Mouse (Mus musculus) urinary bladder, postnatal 10 days (tissue): Measurements from ENCODE around the gene Rcbtb2.

Experiments
- DNase-seq: peaks from one replicate; pipeline ENCODE4 v3.0.0; 2022; ENCODE audit warnings: low spot score

Rcbtb2 gene

DNA sequence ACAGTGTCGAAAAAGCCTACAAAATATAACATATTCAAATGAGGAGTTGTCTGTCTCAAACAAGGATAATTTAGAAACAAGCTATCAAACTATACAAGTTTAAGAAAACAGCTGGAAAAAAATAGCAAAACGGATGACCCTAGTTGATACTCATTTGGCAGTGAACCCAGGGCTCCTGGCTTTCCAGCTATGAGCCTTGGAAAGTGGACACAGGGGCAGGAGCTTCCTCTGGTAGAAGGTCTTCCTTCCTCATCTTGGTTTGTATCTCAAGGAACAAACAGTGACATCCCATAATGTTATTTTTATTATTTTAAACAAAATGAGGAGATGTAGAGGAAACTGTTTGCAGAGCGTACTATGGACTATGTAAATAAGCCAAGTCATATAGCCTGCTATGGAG is 25.3 kb downstream of the Rcbtb2 start:
- no peak for DNase-seq

DNA sequence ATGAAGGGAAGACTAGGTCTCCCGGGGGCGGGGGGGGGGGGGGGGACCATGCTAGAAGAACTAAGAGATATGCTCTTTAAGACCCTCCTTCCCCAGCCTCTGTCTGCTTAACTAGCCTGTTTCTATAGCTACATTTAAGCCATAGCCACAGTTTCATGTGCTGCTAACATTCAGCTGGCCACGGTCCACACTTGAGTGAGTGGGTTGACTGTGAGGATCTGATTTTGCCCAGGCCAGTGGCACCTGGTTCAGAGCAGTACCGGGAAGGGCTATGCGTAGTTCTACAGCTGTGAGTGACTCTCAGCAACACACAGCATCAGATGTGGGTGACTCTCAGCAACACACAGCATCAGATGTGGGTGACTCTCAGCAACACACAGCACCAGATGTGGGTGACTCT is 38.5 kb downstream of the Rcbtb2 start:
- DNase-seq, result no peak

DNA sequence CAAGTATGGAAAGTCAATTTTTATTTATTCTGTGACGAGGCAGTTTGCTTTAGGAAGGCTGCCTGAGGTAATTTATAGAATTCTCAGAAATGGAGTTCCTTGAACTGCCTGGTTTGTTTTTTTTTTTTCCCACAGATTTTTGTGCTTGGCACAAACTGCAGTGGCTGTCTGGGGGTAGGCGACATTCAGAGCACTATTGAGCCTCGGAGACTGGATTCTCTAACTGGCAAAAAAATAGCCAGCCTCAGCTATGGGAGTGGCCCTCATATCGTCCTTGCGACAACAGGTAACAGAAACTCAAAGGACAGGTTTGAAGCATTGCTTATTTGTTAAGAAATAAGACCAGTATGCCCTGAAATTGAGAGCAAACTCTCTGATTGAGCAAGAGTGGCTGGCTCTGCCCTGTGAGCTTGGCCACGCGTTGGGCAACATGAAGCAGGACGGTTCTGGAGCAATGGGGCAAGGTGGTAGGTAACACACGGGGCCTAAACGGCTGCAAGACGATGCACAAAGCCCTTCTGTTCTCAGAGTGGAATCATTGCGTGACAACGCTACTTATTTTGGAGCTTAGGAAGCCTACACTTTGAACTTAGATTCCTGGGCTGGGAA is 39.5 kb downstream of the Rcbtb2 start:
- no peak for DNase-seq

DNA sequence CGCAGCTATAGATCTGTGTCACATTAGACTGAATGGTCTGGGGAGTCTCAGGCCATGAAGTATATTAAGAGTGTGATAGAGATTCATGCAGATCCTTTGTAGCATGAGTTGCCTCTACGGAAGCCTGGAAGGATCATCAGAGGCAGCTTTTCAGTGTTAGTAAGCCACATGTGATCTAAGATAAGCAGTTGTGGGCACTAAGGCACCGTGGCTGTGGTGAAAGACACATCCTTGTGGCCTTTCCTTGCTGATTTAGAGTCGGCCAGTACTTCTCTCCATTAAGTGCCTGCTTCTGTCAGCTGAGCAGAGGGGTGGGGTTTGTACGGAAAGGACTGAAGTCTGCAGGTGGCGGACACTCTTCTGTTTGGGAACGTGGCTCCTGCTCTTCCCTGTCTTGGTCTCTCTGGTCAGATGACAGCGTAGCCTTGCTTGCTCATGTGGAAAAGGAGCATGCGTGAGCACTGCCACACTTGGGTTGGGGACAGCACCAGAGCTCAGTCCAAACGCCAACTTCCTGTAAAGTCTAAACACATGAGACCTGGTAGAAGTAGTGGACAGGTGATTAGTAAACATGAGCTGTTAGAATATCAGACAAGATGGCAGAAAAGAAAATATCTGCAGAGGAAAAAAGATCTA is 40.6 kb downstream of the Rcbtb2 start:
- no peak for DNase-seq

DNA sequence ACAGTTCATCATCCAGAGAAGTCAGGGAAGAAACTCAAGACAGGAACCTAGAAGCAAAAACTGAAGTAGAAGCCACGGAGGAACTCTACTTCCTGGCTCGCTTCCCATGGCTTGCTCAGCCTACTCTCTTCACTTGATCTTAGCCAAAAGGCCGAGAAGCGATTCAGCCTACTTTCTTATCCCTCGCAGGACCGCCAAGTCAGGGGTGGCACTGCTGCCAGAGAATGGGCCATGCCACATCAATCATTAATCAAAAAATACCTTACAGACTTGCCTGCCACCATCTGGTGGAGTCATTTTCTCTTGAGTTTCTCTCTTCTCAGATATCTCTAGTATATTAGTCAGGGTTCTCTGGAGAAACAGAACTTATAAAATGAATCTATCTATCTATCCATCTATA is 42.3 kb downstream of the Rcbtb2 start:
- no peak for DNase-seq

DNA sequence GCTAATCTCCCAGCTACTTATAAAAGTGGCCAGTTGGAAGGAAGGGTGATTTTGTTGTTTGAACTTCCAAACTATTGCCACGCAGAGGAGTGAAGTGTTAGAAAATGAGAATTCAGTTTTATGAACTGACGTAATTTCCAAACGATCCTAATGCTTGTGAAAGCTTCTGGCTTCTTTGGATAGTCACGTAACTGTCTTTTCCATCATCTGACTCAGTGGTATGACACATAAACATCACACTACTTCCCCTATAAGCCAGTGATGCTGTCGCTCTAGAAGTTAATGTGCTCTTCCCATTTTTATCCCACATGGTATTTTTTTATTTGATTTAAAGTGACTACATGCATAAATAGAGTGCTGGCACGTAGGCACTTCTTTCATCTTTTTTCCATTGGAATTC is 45.8 kb downstream of the Rcbtb2 start:
- no peak for DNase-seq

DNA sequence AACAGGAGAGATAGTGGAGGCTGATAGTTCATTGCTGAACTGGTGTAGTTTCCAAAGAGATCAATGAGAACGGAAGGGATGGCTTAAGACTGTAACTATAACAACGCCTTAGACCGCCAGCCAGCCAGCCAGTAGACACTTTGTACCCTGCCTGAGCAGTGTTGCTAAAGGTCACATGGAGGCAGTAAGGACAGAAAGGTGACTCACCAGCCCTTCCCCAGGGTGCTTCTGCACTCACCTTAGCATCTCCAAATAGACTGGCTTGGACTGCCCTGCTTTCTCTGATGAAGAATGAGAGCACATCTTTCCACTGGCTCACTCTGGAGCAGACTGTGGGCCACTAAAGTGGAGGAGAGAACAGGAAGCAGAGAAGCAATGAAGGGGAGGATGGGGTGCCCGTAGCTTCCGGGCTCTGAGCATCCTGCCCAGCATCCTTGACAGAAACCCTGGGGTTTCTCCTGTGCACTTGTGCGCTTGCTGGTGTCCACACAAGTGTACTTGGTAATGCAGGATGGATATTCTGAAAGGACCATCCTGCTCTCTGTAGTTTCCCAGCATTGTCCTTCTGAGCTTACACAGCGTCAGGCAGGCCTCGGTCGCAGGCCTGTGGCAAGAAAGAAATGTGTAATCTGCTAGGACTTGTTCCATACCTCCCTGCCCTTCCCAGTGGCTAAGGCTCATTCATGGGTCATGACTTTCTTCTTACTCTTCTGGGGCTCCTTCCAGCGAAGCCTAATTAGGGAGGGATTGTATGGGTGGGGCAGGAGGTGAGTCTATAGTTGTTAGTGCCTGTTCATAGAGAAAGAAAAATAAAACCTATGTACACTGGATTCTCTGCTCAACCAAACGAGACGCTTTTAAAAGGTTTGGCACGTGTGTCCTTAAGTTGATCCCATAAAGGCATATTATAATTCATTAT is 47.3 kb downstream of the Rcbtb2 start:
- DNase-seq, result no peak

DNA sequence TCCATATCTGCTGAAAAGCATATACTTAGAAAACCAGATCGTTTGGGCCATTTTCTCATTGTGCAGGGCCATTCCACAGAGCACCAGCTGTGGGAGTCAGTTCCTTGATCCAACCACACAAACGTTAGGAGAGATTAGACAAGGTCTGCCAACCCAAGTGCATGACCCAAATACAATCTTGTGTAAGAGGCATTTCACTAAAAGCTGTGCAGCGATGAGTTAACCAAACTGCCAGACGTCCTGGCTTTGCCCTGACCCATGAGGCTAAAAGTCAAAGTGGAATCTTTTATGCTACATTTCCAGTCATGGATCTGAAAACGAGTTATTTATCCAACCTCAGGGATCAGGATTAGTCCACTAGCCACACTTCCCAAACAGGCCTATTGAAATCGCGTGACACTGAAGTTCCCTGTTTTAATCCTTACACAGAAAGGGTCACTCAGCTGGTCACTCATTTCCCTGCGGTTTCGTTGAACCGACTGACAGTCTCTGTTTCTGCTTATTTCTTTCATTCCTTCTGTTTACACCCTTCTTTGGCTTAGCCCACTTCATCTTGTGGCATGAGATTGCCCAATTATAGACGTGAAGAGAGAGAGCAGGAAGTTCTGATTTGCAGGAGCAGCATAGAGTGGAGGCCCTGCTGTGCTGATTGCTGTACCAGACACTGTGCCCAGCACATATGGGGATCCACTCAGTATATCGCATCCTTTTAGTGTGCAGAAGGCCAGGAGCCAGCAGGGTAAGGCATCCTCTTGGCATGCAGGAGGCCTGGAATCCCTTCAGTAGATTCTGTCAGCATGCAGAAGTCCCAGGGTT is 49.6 kb downstream of the Rcbtb2 start:
- no peak for DNase-seq

DNA sequence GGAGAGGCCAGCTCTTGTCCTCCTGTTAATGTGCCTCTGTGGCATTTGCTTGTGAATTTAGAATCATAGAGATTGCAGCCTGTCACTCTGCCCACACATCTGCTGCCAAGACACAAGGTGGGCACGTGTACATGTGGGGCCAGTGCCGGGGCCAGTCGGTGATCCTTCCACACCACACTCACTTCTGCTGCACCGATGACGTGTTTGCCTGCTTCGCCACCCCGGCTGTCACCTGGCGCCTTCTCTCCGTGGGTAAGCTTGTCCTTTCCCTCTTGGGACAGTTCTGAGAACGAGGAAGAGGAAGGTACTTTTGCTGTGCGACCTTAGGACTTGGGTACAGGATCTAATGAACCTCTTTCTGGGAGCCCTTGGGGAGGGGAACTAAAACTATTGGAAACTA is 50.8 kb downstream of the Rcbtb2 start:
- no peak for DNase-seq

DNA sequence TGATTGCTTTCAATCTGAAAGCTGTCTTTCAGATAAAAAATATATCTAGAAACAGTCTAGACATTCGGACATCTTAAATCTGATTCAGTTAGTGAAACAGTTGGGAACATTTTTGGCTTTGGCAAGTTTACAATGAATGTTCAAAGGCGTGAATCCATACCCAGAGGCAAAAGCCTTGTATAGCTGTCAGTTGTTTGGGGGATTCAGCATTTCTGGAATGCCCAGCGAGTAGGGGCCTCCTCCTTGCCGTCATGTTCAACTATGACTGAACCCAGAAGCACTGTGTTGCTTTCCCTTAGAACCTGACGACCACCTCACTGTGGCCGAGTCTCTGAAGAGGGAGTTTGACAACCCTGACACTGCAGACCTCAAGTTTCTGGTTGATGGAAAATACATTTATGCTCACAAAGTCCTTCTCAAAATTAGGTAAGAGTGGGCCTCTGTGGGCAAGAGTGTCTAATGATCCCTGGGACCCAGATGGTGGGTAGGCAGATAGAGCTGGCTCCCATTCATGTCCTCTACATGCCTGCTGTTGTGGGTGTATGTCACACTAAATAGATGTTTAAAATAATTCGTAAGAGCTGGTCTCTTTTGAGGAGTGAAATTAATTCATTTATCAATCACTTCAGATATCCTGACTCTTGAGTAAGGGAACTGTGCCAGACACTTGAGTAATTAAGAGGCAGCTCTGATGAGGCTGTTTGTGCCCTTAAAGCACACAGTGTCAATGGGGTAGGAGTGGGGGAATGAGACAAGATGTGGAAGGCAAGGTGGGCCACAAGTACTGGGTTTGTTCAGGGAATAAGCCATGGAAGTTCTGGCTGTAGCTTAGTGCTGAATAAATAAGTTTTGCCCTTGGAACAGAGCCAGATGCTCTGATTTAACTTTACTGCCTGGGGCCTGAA is 51.5 kb downstream of the Rcbtb2 start:
- no peak for DNase-seq

DNA sequence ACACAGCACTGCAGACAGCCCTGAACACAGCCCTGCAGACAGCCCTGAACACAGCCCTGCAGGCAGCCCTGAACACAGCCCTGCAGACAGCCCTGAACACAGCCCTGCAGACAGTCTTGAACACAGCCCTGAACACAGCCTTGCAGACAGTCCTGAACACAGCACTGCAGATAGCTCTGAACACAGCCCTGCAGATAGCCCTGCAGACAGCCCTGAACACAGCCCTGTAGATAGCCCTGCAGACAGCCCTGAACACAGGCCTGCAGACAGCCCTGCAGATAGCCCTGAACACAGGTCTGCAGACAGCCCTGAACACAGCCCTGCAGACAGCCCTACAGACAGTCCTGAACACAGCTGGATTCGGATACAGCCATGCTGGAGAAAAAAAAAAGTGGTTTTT is 52.2 kb downstream of the Rcbtb2 start:
- no peak for DNase-seq

DNA sequence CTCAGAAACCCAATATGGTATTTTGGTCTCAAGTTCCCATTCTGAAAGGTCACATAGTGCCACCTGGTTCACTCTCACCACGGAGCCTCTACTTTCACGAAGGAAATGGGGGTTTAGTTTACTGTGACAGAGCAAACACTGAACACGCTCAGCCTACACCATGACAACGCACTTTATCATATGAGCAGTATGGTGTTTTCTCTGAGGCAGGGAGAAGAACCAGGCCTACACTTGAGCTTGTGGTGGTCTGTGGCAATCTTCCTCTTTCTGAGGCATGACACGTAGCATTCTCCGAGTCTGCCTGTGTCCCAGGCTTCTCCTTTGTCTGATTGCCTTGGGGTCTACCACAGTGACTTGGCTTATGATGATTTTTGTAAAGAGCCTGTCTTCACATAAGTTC is 53.0 kb downstream of the Rcbtb2 start:
- no peak for DNase-seq

DNA sequence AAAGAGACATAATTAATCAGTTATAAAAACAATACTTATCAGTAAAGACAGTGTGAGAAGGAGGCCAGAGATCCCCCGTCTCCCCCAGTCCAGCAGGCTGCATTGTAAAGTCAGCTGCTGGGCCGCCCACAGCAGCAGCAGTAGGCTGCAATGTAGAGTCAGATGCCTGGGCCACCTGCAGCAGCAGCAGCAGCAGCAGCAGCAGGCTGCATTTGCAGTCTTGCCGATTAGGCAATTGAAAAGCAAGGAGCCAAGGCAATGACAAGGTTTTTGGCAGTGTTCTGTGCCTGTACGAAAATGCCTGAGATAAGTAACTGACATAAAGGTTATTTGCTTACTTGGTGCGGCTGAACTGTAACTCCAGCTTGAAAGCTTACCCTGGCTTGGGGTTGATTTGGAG is 53.4 kb downstream of the Rcbtb2 start:
- no peak for DNase-seq

DNA sequence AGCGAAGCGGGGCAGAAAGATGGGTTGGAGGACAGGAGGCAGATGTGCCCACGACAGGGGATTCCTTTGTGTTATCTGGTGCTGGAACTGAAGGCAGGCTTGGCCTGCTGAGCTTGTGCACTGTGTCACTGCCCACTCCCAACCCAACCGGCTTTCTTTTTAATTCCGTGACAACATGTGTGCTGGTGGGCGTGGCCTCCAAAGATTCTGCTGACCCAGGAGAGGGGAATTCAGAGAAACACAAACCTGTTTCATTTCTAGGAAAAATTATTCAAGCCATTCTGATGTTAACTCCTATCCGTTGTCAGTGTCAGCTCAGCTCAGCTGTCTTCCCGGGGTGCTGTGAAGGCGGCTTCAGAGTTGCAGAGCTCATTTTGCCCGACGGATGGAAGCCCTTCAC is 55.1 kb downstream of the Rcbtb2 start:
- DNase-seq, result no peak

DNA sequence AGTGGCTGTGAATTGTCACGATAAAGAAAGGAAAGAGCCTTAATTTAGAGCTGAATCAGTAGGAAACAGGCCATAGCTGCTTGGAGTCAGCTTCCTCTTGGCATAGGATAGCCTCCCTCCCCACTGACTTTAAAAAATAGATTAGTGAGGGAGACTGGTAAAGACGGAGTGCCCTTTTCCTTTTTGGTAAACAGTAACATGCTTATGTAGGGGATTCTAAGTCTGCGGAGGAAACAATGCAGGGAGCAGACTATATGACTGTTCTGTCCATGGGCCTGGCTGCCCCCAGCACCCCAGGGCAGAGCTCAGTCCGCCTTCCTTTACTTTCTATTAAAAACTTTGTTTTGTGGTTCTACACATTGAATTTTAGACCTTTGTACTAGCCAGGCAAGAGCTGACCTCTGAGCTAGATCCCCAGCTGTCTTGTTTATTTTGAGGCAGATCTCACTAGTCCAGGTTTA is 56.4 kb downstream of the Rcbtb2 start:
- DNase-seq, result no peak

DNA sequence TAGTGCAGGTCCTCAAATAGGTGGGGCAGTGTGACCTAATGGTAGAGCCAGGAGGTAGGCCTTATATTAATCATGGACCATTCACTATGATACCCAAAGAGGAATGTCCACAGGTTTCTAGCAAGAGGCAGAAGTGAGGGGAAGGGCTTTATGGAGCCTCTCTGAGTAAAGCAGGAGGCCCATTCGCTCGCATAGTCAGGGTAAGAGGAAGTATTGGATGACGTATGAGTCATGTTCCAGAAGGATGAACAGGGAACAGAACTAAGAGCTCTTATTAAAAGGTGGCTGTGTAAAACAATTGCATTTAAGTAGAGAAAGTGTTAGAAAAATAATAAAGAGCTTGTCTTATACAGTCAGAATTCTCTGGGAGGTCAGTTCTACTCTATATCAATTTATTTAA is 57.8 kb downstream of the Rcbtb2 start:
- DNase-seq, result no peak

DNA sequence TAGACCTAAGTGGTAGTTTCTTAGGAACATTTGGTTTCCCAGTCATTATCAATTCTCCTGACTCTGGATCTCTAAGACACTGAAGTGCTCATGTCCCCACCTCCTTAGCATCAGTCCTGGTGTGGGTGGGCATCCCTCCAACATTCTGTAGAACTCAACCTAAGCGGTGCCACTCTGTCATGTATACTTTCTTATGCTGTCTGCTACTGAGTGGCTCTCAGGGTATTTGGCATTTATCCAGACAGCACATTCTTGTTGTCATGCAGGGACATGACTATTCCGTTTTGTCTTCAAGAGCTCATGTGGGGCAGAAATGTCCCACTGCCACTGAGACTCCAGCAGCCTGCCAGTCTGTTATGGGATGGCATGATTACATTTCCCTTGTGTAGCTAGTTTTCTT is 58.3 kb downstream of the Rcbtb2 start:
- no peak for DNase-seq

DNA sequence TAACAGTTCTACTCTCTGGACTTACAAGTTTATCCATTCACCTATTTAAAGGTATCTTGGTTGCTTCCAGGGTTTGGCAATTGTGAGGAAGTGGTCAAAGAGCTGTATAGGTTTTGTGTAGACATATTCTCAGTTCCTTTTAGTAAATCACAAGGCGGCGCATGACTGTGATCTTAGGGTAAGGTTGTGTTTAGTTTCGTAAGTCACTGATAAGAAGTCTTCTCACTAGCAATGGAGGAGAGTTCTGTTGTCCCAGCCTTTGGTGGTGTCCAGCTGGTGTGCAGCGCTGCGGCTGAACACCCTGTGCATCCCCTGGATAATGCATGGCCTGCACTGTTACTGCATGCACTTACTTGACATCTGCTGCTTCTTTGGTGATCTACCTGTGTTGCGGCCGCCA is 64.0 kb downstream of the Rcbtb2 start:
- no peak for DNase-seq

DNA sequence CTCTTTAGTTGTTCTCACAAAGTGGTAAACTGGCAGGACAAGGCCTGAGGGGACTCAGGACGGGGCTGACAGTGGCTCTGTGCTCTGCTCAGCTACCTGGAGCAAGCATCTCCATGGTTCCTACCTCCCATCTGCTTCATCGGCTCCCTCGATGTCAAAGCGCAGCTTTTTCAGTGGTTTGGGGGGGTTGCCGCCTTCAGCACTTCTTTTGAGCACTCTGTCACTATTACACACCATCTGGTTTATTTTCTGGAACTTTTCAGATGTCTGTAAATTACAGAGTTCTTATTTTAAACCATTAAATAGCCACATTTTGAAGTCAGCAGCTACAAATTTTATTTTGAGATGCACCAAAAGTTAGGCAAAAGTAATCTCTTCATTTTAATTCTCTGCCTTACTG is 76.2 kb downstream of the Rcbtb2 start:
- DNase-seq, result no peak

DNA sequence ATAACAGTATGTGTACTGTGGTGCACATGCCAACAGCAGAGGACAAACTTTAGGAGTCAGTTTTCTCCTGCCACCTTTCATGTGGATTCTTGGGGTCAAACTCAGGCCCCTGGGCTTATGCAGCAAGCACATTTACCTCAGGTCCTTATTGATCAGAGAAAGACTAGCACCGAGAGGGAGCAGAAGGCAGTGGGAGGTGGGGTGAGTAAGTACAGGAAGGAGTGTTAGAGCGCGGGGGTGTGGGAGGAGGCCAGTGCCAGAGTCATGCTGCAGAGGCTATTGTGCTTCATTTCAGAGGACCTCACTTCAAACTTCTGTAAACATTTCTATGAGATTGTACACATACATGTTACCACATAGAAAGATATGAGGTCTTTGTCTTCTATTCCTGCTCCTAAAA is 78.6 kb downstream of the Rcbtb2 start:
- DNase-seq, result no peak

DNA sequence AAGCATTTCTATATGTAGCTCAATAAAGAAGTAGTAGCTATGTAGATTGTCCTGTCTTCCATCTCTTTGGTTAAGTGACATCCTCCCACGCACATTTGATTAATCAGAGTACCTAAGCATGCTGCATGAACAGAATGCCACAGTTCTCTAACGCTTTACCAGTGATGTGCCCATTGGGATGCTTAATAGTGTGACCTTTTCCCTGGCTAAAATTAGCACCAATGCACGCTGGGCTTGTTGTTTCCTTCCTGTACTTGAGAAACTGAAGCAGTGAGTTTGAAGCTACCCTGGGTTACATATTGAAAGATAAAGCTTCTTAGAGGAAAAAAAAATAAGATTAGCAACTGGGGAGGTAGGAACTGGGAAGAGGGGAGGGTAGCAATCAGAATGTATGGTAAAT is 81.2 kb downstream of the Rcbtb2 start:
- DNase-seq, result no peak
